Mouse (Mus musculus): ENCODE results near the gene Arsg.

The Arsg gene

DNA sequence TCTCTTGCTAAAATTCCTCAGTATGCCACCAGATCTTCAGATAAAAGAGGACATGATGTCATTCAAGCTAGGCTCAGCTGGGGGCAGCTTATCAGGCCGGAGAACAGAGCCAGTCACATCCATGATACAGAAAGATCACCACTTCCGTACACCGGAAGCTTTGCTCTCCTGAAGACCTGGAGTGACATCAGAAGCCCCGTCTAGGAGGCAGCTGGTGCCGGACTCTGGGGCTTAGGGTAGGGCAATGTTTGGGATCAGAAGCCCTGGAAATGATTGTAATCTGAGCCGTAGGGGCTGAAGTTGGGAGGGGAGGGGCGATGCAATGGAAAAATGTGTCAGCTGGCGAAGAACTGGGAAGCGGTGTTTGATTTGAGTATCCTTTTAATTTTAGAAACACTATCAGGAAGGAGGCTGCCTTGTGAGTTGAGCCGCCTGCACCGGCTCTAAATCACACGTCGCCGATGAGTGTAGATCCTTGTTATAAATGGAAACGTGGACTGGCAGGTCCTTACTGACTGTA is 149.4 kb downstream of the Arsg start:
- DNase-seq (ENCODE audit: low spot score) = peak; percentile 69
